Mouse (Mus musculus) olfactory bulb, adult 2 months (tissue): ENCODE data around the gene Sumo3. TPM values are rescaled to one million over a fixed set of nuclear protein-coding genes. Genes with fewer than 3 reads are reported as not detected.

Experiments used
- H3K27ac ChIP-seq: fragments of 200-500 bp; 2 replicates; pipeline ENCODE4 v1.5.1; 2012; ENCODE audit warnings: low read depth, low read length; ENCODE audit not compliant: insufficient read depth
- H3K4me1 ChIP-seq: fragments of 200-500 bp; 2 replicates; pipeline ENCODE4 v1.6.1; 2012; ENCODE audit warnings: low read length; ENCODE audit not compliant: control insufficient read depth, insufficient read depth
- H3K4me3 ChIP-seq: fragments of 200-500 bp; 2 replicates; pipeline ENCODE4 v1.5.1; 2012; ENCODE audit warnings: mild to moderate bottlenecking, low read depth, low read length, moderate library complexity; ENCODE audit not compliant: insufficient read depth
- CTCF ChIP-seq: fragments of 200-500 bp; IDR thresholded peaks from 2 replicates; pipeline ENCODE4 v1.5.1; 2012; ENCODE audit warnings: low read depth, mild to moderate bottlenecking, low read length, moderate library complexity; ENCODE audit not compliant: insufficient read depth
- POLR2A ChIP-seq: fragments of 200-500 bp; IDR thresholded peaks from 2 replicates; pipeline ENCODE4 v1.6.1; 2012; ENCODE audit warnings: mild to moderate bottlenecking, low read depth, low read length, moderate library complexity; ENCODE audit not compliant: insufficient read depth
- WGBS: fragments of 180-500 bp; shearing (Covaris S2); methylation state at CpG from one replicate; pipeline ENCODE4 v1.1.7; 2018; 5-methylcytosine and 5-hydroxymethylcytosine counted together
- polyA plus RNA-seq: library from polyadenylated mRNA; stranded (reverse); fragments of >200 nt; gene quantifications from 2 replicates; pipeline ENCODE4 v1.2.4, GENCODE M21; 2012; ENCODE audit warnings: low replicate concordance; ENCODE audit not compliant: missing spikeins, insufficient read depth, insufficient read length

The Sumo3 gene
- polyA plus RNA-seq, 1 experiment: not detected

DNA sequence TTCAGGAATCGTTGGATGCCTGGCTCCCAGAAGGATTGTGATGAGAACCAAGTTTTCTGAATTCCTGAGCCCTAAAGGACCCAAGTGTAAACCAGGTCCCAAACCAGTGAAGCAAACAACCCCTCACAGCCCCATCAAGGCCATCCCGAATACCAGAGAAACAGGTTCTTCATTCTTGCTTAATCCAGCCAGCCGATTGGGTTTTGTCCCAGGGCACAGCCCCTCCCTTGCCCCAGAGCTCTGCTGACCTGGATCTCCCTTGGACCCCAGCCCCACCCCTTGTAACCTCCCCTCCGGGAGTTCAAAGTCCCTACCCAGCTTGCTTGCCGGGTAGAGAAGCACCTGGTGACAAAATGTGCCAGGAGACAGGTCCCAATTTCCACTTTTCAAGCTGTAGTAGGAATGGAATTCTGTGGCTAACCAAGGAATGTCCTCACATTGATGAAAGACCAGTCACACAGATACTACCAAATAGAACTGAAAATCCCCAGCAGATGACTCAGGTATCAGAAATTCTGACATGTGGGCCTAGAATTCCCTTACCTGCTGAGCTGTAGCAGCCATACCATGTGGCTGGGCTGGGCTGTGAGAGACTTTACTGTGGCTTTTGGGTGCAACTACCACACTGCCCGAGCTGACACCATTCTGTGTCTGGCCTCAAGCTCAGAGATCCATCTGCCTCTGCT is 35.8 kb upstream of the Sumo3 start:
- no peak overlapping the region for H3K27ac ChIP-seq
- 60% methylated on average over 6 of the region's 6 CpGs for WGBS
- H3K4me3 ChIP-seq: no peak overlapping the region
- TF ChIP-seq POLR2A (no peak), CTCF (no peak)
- H3K4me1 ChIP-seq: no peaks in the 10 kb centered on the region

DNA sequence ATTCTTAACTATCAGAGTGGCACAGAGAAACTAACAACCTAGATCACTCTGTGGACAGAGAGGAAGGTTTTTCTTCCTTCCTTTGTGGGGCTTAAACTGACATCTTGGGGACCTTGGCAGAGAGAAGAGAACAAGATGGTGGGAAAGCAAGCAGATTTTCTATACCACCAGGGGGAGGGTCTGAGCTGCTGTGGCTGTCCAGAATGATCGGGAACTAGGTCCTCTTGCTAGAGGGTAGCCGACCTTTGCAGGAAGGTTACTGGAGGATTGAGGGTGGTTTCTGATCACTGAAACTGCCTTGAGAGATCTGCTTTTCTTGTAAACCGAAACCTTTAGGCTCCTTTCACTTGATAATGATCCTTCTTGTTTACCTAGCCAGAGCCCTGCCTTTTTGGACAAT is 33.7 kb upstream of the Sumo3 start:
- Histone ChIP-seq H3K4me3 (no peak overlapping the region), H3K27ac (no peak overlapping the region), H3K4me1 (no peaks in the 10 kb centered on the region)
- TF ChIP-seq CTCF (no peak), POLR2A (no peak)
- 47% methylated on average over 3 of the region's 3 CpGs for WGBS

DNA sequence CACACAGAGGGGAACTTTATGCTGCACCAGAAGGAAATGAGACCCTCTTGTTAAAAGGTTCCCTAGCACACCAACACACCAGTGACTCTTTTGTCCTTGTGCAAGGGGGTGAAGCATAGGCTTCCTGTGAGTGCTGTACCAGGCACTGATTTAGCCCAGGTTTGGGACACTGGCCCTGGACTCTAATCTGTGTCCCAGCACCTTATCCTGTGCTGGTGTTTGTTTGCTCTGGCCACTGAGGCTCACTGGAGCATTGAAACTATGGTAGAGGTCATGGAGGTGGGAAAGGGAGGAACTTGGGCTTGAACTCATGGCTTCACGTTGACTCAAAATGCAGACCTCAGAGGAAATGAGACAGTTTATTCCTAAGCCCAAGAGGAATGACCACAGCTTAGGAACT is 32.7 kb upstream of the Sumo3 start:
- 60% methylated on average over 1 of the region's 1 CpGs for WGBS
- Histone ChIP-seq H3K27ac (no peak overlapping the region), H3K4me3 (no peak overlapping the region), H3K4me1 (no peaks in the 10 kb centered on the region)
- no peak for TF ChIP-seq CTCF
- no peak for TF ChIP-seq POLR2A

DNA sequence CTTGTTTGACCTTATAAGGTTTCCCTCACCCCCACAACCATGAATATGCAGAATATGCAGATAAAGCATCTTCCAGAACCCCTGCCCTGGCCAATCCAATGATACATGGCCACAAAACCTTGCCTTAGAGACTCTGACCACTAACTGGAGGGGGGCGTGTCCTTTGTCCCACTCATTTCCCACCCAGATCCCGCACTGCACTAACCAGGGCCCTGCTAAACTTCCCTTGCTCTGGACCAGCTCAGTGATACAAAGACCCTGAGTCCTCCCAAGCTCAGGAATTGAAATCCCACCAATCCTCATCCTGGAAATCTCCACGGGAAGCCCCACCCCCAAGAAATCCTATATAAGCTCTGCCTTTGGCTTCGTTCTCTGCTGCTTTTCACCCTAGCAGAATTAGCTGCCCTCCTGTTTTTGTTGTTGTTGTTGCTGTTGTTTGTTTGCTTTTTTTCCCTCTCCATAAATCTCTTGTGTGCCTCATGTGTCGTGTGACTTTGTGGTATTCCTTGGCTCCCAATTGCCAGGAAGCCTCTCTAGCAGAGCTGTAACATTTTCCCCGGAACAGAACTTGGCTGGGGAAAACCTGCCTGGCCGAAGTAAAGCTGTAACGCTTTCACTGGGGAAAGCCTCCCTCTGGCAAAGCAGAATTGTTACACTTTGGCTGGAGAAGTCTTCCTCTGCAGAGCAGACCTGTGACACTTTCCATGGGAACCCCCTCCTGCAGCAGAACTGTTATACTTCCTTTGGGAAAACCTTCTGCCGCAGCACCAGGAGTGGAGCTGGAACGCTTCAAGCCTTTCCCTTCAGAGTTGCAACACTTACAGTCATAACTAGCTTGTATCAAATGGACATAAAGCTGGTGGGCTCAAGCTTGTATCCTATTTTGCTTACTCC is 25.6 kb upstream of the Sumo3 start:
- WGBS: 60% methylated on average over 10 of the region's 10 CpGs

DNA sequence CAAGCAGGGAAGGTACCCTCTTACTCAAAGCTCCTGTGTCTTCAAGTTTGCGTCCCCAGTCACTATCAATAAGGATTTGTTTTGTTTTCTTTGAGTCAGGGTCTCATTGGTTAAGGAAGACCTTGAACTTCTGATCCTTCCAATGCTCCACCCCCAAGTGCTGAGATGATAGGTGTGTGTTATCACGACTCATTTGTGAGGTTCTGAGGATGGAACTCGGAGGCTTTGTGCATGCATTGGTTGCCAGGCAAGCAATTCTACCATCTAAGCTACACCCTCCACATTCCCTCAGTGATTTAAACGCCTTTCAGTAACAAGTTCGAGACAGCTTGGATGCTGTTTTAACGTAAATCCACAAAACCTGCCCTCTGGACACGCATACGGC is 24.9 kb upstream of the Sumo3 start:
- Histone ChIP-seq H3K4me1 (peaks cover 13% of the 10 kb centered on the region; the same call in 1 of the 2 replicates), H3K4me3 (peak overlapping the region; percentile 53), H3K27ac (peak overlapping the region; percentile 86)
- WGBS: 8% methylated on average over 8 of the region's 8 CpGs
- TF ChIP-seq CTCF (no peak), POLR2A (no peak)

More for the DNA sequence above, 25.6 kb upstream of the Sumo3 start:
- no peak overlapping the region for H3K4me3 ChIP-seq
- TF ChIP-seq CTCF (no peak), POLR2A (no peak)
- H3K4me1 ChIP-seq: peaks cover 11% of the 10 kb centered on the region; the same call in 1 of the 2 replicates
- H3K27ac ChIP-seq: no peak overlapping the region

DNA sequence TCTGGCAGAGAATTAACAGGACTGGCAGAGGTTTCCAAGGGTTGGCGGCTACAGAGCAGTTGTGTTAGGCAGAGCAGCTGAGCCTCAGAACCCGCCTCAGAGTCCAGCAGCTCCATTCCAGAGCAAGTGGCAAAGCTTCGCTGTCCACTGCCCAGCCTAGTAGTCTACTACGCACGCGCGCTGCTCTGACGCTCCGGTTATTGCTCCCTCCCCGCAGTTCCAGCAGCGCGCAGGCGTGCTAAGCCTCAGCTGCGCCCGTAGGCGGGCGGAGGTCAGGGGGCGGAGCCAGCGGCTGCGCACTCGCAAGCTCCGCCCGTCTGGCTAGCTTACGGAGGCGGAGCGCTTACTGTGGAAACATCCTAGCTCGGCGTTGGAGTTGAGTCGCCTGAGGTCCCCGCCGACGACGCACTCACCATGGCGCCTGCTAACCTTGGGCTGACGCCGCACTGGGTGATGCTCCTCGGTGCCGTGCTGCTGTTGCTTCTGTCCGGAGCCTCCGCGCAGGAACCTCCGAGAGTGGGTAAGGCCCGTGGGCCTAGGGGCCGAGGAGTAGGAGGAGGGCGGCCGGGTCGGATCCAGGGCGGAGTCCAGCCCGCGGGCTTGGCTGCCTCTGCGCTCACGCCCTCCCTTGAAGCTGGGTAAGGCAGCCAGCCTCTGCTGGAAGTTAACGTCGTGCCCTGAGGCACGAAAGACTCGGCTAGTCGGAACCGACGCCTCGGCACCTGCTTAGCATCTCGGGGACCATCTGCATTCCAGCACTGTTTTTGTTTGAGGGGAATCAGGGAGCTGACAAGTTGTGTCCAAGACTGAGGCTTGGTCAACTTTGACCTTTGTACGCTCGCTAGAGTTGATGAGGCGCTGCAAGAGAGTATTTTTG is 24.3 kb upstream of the Sumo3 start, which contains the start of gene Pttg1ip:
Gene Pttg1ip (plus strand): TSS at position 313 of the 877 bp plus-strand sequence.
- peak within 1 kb of the TSS; percentile 87 for H3K4me3 ChIP-seq
- peak within 1 kb of the TSS; percentile 91 for H3K27ac ChIP-seq
- peaks cover 14% of the 10 kb centered on the region; the same call in 1 of the 2 replicates for H3K4me1 ChIP-seq
- under 1% methylated on average over 64 of the region's 64 CpGs for WGBS
- no peak for TF ChIP-seq CTCF
- peak; percentile 99 for TF ChIP-seq POLR2A

DNA sequence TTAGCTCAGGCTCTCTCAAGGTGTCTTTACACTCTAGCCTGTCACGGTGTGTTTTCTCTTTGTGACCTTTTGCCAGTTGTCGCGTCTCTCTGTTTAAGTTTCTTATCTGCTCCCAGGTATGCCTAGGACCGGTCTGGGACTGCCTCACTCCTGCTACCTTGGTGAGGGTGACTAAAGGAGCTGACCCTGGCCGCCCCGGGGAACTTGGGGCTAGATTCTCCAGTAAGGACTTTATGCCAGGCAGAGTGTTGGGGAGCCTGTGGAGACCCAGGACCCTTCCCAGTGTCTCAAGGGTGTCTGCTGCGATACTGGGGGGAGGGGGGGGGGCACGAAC is 23.6 kb upstream of the Sumo3 start:
- peak overlapping the region; percentile 87 for H3K4me3 ChIP-seq
- H3K4me1 ChIP-seq: peaks cover 18% of the 10 kb centered on the region
- 3% methylated on average over 8 of the region's 8 CpGs for WGBS
- H3K27ac ChIP-seq: peak overlapping the region; percentile 91; the same call in 1 of the 2 replicates
- TF ChIP-seq POLR2A (no peak), CTCF (no peak)

DNA sequence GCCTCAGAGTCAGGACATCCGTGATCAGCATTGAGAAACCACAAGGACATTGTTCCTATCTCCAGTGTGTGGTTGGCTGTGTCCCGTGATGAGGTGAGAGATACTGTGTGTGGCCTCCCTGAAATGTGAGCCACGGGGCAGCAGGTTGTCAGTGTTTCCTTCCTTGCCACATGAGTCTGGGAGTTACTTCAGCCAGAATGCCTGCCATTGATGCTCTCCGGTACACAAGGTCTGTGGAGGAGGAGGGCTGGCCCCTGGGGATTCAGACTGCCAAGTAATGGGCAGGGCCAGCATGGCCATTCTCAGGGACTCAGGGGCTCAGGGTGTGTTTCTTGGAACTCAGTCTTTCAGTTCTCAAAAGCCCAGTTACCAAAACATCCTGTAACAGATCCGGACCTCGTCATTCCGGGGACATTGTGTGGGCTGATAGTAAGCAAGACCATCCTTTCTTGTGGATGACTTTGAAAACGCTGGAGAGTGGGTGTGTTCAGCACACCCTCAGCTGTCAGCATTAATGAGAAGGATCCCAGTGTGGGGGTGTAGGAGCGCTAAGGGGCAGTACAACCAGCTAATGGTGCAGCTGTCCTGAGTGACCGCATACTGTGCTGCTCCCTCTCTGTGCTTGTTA is 22.0 kb upstream of the Sumo3 start:
- 17% methylated on average over 10 of the region's 10 CpGs for WGBS
- TF ChIP-seq POLR2A (no peak), CTCF (no peak)
- peak overlapping the region; percentile 0; the same call in 1 of the 2 replicates for H3K27ac ChIP-seq
- peaks cover 30% of the 10 kb centered on the region for H3K4me1 ChIP-seq
- peak overlapping the region; percentile 27 for H3K4me3 ChIP-seq
